Mouse (Mus musculus) heart, embryonic 14.5 days (tissue): ENCODE data around the gene Ptk7. TPM values are rescaled to one million over a fixed set of nuclear protein-coding genes. Genes with fewer than 3 reads are reported as not detected.

Experiments used
- ATAC-seq: fragments of 200-750 bp; cut with Nextera tagmentation; 2 replicates; pipeline ENCODE4 v1.8.0; 2017; ENCODE audit warnings: low read depth, moderate TSS enrichment; ENCODE audit not compliant: insufficient number of reproducible peaks, insufficient read depth, low FRiP score
- H3K27ac ChIP-seq, 2 experiments: fragments of 200-500 bp in 1 of 2; fragments of 300-500 bp in 1 of 2; sonication (generic) in 1 of 2; replicated peaks in 1 of 2; 2 replicates each; pipeline ENCODE4 v1.5.1; 2012 to 2014; ENCODE audit warnings: low read depth in 2 of 2, low read length in 2 of 2, control low read depth in 1 of 2, mild to moderate bottlenecking in 1 of 2, mixed read lengths in 1 of 2; ENCODE audit not compliant: control insufficient read depth in 1 of 2, insufficient read depth in 1 of 2
- H3K27me3 ChIP-seq: fragments of 300-500 bp; sonication (generic); 2 replicates; pipeline ENCODE4 v1.6.1; 2014; ENCODE audit warnings: mild to moderate bottlenecking, low read length, control low read depth; ENCODE audit not compliant: control insufficient read depth, insufficient read depth
- H3K36me3 ChIP-seq: fragments of 300-500 bp; sonication (generic); 2 replicates; pipeline ENCODE4 v1.6.1; 2014; ENCODE audit warnings: mild to moderate bottlenecking, control low read depth, low read length, mixed read lengths; ENCODE audit not compliant: control insufficient read depth, insufficient read depth
- H3K4me1 ChIP-seq, 2 experiments: fragments of 200-500 bp in 1 of 2; fragments of 300-500 bp in 1 of 2; sonication (generic) in 1 of 2; 2 replicates each; pipeline ENCODE4 v1.6.1; 2012 to 2014; ENCODE audit warnings: low read length in 2 of 2, control low read depth in 1 of 2, mixed read lengths in 1 of 2; ENCODE audit not compliant: control insufficient read depth in 2 of 2, insufficient read depth in 2 of 2
- H3K4me2 ChIP-seq: fragments of 300-500 bp; sonication (generic); 2 replicates; pipeline ENCODE4 v1.6.1; 2014; ENCODE audit warnings: mild to moderate bottlenecking, low read length
- H3K4me3 ChIP-seq, 2 experiments: fragments of 200-500 bp in 1 of 2; fragments of 300-500 bp in 1 of 2; sonication (generic) in 1 of 2; 2 replicates each; pipeline ENCODE4 v1.5.1; 2012 to 2014; ENCODE audit warnings: low read length in 2 of 2, mild to moderate bottlenecking in 2 of 2, control low read depth in 1 of 2, low read depth in 1 of 2, moderate library complexity in 1 of 2; ENCODE audit not compliant: control insufficient read depth in 1 of 2, insufficient read depth in 1 of 2
- H3K9ac ChIP-seq: fragments of 300-500 bp; sonication (generic); 2 replicates; pipeline ENCODE4 v1.6.1; 2014; ENCODE audit warnings: mild to moderate bottlenecking, low read length
- H3K9me3 ChIP-seq: fragments of 300-500 bp; sonication (generic); 2 replicates; pipeline ENCODE4 v1.6.1; 2016; ENCODE audit warnings: low read length, control low read depth; ENCODE audit not compliant: control insufficient read depth
- WGBS: fragments of 180-500 bp; shearing (Covaris S2); extraction: QIAGEN DNeasy Blood & Tissue Kit; methylation state at CpG from one replicate; pipeline ENCODE4 v1.1.7; 2014; 5-methylcytosine and 5-hydroxymethylcytosine counted together
- polyA plus RNA-seq: library from polyadenylated mRNA; unstranded; fragments of >200 nt; fragmentation: Nextera tagmentation; extraction: Ambion mirVana; gene quantifications from 2 replicates; pipeline ENCODE4 v1.2.1, GENCODE M21; 2014

The Ptk7 gene
- polyA plus RNA-seq, 1 experiment from 2014 or later, result 21.3 TPM

GRCm38 (mm10) chr17:46649811-46650210 is 20.5 kb upstream of the Ptk7 start:
- H3K9me3 ChIP-seq, result no peaks in the 10 kb centered on the region
- peak overlapping the region; percentile 82 for H3K4me2 ChIP-seq
- peak overlapping the region; percentile 98 for H3K27ac ChIP-seq
- ATAC-seq, result no peak
- no peaks in the 10 kb centered on the region for H3K27me3 ChIP-seq
- H3K9ac ChIP-seq, result peak overlapping the region; percentile 94
- 28% methylated on average over 15 of the region's 15 CpGs for WGBS
- peaks cover 46% of the 10 kb centered on the region for H3K36me3 ChIP-seq
- H3K4me1 ChIP-seq, result peaks cover 23 to 42% of the 10 kb centered on the region in 2 experiments
- H3K4me3 ChIP-seq, result peak overlapping the region; percentile 76 to 91

- Histone ChIP-seq H3K4me2 (no peak overlapping the region), H3K36me3 (peaks cover 39% of the 10 kb centered on the region), H3K27me3 (no peaks in the 10 kb centered on the region), H3K4me1 (peaks cover 23 to 47% of the 10 kb centered on the region in 2 experiments), H3K9me3 (no peaks in the 10 kb centered on the region), H3K9ac (no peak overlapping the region), H3K4me3 (no peak overlapping the region), H3K27ac (no peak overlapping the region)
- 94% methylated on average over 9 of the region's 9 CpGs for WGBS
- ATAC-seq, result no peak
Measured at GRCm38 (mm10) chr17:46648436-46648835, 19.1 kb upstream of the Ptk7 start.

DNA sequence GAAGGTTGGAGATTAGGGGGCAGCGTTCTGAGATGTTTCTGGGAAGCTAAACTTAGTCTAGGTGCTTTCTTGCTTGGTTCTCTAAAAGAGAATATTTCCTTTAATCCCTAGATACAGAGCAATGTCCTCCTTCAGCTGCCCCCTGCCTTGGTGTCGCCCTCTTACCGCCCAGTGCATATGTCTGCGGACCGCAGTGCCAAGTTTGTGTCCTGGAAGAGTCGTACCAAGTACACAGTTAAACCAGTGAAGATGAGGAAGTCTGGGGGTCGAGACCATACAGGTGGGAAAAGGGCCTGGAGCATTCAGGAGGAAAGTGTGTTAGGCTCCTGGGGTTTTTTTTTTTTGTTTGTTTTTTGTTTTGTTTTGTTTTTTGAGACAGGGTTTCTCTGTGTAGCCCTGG is 18.0 kb upstream of the Ptk7 start:
- peaks cover 37% of the 10 kb centered on the region for H3K36me3 ChIP-seq
- WGBS, result 88% methylated on average over 7 of the region's 7 CpGs
- no peak overlapping the region for H3K9ac ChIP-seq
- no peaks in the 10 kb centered on the region for H3K9me3 ChIP-seq
- peaks cover 20 to 43% of the 10 kb centered on the region in 2 experiments for H3K4me1 ChIP-seq
- no peak overlapping the region for H3K27ac ChIP-seq
- H3K4me2 ChIP-seq, result peak overlapping the region; percentile 76; the same call in 1 of the 2 replicates
- H3K27me3 ChIP-seq, result no peaks in the 10 kb centered on the region
- no peak overlapping the region for H3K4me3 ChIP-seq
- ATAC-seq, result no peak

DNA sequence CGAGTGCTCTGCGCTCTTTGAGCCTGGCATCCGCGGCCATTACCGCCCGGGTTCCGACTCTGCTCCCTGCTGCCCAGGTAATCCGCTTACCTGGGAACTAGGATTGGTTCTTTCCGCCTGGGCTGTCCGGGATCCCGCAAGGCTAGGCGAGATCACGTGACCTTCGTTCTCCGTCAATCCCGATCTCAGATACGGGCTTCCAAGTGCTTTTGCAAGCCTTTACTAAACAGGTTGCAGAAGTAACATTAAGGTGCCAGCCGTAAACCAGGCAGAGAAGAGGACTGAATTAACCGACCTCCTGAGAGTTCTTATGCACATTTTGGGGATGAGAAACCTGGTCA is 17.0 kb upstream of the Ptk7 start:
- Histone ChIP-seq H3K36me3 (peaks cover 44% of the 10 kb centered on the region), H3K27ac (peak overlapping the region; percentile 56 to 87), H3K4me2 (peak overlapping the region; percentile 76), H3K9me3 (no peaks in the 10 kb centered on the region), H3K4me1 (peaks cover 11 to 33% of the 10 kb centered on the region in 2 experiments), H3K4me3 (peak overlapping the region; percentile 64 to 90), H3K9ac (peak overlapping the region; percentile 90), H3K27me3 (no peaks in the 10 kb centered on the region)
- no peak for ATAC-seq
- under 1% methylated on average over 19 of the region's 19 CpGs for WGBS

DNA sequence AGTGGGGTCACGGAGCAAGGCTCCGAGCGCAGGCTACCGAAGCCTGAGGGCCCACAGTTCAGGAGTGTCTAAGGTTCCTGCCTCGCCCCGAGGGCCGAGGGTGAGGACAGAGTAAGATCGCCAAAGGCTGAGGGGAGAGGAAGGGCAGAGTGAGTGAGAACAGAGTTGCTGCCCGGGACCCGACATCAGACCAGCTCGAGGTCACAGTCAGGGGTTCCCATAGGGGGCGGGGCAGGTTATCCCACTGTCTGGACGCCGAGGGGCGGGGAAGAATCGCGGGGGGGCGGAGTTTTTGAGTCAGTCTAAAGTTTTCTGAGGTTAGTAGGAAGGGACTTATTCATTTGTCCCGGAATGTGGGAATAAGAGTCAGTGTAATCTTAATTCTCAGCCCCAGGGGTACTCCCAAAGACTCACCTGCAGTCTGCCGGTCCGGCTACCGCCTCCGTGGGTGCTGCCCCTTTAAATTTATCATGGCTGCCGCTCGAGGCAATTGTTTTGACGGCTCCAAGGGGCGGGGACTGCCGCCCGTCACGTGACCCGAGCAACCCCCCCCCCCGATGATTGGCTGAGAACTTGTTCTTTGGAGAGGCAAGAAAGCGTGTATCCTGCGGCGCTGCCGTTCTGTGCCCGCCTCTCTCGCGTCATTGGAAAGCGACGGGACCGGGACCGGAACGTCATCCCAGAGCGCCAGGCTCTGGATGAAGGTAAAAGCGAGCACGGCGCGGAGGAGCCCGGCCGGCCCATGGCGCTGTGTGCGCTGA is 16.4 kb upstream of the Ptk7 start, which contains the start of the genes Klc4 and Mrpl2:
TSS of gene Klc4 (minus strand) at position 462 of the 761 bp plus-strand sequence.
TSS of gene Mrpl2 (plus strand) at position 669 of the 761 bp plus-strand sequence.
- peak; percentile 77 for ATAC-seq
- Histone ChIP-seq H3K27me3 (no peaks in the 10 kb centered on the region), H3K4me3 (peak within 1 kb of the TSS; percentile 90), H3K27ac (peak within 1 kb of the TSS; percentile 78 to 87), H3K36me3 (peaks cover 50% of the 10 kb centered on the region), H3K9ac (peak within 1 kb of the TSS; percentile 90), H3K4me2 (peak within 1 kb of the TSS; percentile 76), H3K9me3 (no peaks in the 10 kb centered on the region), H3K4me1 (peaks cover 6 to 29% of the 10 kb centered on the region in 2 experiments; a peak in 3 of 4 replicates)
- WGBS, result under 1% methylated on average over 53 of the region's 53 CpGs

DNA sequence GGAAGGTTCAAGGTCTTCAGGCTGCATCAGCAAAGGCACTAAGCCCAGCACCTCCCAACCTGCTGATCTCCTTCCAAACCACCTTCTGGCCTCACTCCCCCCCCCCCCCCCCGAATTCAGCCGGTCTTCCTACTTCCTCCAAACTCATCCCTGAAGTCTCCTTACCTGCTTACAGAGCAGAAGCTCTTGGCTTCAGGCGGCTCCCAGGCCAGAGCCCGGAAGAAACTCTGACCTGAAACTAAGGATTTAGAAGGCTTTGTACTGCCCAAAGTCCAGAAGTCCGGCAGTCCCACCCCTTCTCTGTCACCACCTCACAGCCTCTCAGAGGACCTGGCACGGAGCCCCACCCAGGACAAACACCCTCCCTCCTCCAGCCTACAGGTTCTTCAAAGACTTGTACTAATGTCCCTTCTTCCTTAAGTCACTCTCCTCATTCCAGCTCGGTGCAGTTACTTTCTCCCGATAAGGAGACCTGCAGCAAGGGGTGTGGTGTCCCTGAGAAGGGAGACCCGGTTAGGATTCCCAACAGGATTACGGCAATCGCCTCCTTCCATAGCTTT is 15.7 kb upstream of the Ptk7 start:
- H3K4me2 ChIP-seq, result peak overlapping the region; percentile 76
- peaks cover 6 to 29% of the 10 kb centered on the region in 2 experiments; a peak in 3 of 4 replicates for H3K4me1 ChIP-seq
- no peaks in the 10 kb centered on the region for H3K27me3 ChIP-seq
- no peak for ATAC-seq
- peak overlapping the region; percentile 90 for H3K9ac ChIP-seq
- H3K4me3 ChIP-seq, result peak overlapping the region; percentile 90
- WGBS, result 8% methylated on average over 11 of the region's 11 CpGs
- H3K27ac ChIP-seq, result peak overlapping the region; percentile 78
- H3K36me3 ChIP-seq, result peaks cover 57% of the 10 kb centered on the region
- H3K9me3 ChIP-seq, result no peaks in the 10 kb centered on the region

DNA sequence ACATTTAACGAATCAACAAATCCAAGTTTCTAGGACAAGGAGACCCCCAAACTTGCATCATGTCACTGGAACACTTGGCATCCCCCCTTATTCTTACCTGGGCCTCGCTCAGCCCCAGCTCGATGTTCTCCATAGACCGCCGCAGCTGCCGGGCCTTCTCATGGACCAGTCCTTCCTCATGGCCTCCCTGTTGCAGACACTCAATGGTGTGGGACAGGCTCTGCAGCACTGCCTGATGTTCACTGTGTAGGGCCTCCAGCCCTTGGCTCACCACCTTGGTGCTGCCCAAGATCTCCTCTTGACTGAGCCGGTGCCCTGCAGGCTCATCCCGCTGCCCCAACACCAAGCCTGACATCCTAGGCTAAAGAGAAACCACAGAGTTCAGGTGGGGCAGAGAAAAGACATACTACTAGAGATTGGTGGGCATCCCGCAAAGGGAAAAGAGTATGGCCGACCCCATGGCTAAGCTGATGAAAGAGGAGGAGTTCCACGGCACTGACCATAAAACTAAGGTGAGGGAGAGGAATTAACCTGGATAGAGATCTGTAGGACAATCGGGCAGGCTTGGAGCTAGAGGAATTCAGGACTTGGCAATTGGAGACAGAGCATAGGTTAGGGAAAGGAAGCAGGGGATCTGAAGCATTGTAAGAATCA is 15.0 kb upstream of the Ptk7 start:
- H3K27me3 ChIP-seq, result no peaks in the 10 kb centered on the region
- no peaks in the 10 kb centered on the region for H3K9me3 ChIP-seq
- H3K4me1 ChIP-seq, result peaks cover 2 to 21% of the 10 kb centered on the region in 2 experiments; a peak in 3 of 4 replicates
- H3K27ac ChIP-seq, result peak overlapping the region in 1 of 2 experiments; percentile 78; a peak in 1 of 4 replicates
- peaks cover 62% of the 10 kb centered on the region for H3K36me3 ChIP-seq
- peak overlapping the region; percentile 90 for H3K9ac ChIP-seq
- H3K4me3 ChIP-seq, result peak overlapping the region in 1 of 2 experiments; percentile 90; a peak in 2 of 4 replicates
- H3K4me2 ChIP-seq, result peak overlapping the region; percentile 76
- ATAC-seq, result no peak
- WGBS, result 88% methylated on average over 12 of the region's 12 CpGs
